Mouse (Mus musculus) adrenal gland, postnatal 25 days (tissue): ENCODE results near the gene Wwox. TPM values are rescaled to one million over a fixed set of nuclear protein-coding genes. Genes with fewer than 3 reads are reported as not detected.

Source experiments
- DNase-seq: peaks from one replicate; pipeline ENCODE4 v3.0.0; 2021; ENCODE audit warnings: mixed read lengths
- total RNA-seq: library from RNA; stranded (reverse); gene quantifications from 2 replicates; pipeline ENCODE4 v1.2.3, GENCODE M21; 2021

Wwox gene
- total RNA-seq, 1 experiment from 2014 or later, result 37.2 TPM

DNA sequence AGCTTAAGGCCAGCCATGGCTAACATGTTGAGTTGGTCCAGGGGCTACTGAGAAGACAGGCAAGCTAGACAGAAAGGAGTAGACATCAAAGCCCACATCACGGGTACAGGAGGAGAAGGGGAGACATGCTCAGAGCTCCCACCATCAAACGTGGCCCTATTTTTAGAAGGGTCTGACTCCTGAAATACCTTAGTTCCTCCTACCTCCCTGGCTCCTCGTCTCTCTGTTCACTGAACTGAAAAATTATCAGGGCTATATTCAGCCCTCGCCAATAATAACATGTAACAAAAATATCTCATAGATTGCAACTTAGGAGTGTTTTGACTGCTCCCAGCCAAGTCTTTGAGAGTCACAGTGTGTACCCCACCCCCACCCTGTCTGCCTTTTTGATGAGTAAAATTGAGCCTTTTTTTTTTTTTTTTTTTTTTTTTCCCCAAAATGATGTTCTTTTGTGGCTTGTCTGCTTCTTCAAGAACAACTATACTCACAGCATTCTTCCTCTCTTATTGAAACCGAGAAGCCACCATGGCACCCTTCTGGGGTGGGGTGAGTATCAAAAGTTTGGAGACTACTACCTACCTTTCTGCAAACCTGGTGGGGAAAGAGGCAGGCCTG lies 535.0 kb downstream of the Wwox start:
- no peak for DNase-seq

DNA sequence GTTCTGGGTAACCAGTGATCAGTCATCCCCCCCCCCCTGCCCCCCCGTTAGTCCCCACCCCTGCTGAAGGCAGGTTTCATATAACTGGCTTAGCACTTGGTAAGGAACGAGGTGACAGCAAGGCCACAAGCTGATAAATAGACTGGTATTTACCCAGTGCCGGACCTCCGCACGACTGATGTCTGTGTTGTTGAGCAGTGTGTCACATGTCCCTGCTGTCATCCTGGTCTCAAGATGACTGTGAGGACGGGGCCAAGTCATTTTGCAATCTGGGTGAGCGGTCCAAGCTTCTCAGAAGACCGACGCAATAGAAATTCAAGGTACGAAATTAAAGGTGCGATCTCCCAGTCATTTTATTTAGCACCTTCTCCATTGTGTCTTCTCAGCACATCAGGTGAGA lies 538.3 kb downstream of the Wwox start:
- DNase-seq, result peak; percentile 10

DNA sequence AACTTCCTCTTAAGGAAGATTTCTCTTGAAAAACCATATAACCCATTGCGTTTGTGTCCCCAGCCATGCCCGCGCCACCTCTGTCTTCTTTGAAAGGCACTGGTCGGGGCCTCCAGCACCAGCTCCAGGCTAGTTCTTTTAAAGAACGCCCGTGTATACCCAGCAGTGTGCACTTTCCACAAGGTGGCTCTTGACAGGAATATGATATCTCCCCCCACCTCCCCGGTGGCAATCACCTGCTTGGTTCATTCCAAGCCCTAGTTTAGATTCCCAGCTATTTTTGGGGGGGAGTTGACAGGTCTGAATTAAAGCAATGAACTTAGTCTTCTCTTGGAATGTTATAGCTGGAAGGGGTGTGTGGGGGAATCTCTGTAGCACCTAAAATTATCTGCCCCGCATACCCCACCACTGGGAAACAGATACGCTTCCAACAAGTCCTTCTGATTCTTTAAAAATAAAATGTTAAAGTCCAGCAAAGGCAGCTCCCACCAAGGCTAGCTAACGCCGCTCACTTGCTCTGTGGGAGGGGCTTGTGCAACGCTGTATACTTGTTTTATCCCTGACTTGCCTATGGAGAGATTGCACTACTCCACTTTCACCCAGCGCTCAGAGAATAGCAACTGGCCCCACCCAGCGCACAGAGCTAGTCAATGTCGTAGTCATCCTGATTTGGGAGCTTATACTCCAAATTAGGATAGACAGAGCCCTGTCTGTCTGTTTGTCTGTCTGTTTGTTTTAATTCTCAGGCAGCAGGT lies 538.9 kb downstream of the Wwox start:
- no peak for DNase-seq

DNA sequence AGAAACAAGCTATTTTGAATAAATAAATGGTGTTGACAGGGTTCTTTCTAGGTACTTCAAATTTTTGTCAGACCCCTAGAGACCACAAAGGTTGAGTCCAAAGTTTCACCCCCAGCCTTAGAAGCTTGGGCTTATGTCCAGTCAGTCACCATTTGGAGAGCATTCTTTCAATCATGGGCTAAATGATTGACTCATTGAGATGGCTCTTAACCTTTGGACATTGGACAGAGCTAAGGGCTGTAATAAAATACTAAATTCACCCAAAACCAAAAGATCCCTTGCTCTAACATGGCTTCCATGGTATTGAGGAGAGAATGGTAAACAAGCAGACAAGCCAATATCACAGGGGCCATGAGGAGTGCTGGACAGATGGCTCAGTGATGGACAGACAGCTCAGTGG lies 540.2 kb downstream of the Wwox start:
- DNase-seq, result no peak

DNA sequence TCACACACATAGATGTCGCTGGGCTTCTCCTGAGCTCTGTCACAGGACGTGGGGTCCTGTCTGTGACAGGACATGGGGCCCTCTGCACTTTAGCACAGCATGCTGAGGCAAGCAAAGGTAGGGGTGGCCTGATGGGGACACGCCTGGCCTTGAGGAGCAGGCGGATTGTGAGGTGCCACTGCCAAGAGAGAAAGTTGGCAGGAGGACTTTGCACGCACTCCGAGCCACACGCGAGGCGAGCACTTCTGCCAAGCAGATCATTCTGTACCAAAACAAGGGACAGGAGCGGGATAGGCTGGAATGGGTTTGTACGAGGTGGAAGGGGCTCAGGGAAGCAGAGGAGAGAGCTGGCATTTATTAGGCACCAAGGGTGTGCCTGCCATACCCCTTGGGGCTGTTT lies 543.3 kb downstream of the Wwox start:
- no peak for DNase-seq

DNA sequence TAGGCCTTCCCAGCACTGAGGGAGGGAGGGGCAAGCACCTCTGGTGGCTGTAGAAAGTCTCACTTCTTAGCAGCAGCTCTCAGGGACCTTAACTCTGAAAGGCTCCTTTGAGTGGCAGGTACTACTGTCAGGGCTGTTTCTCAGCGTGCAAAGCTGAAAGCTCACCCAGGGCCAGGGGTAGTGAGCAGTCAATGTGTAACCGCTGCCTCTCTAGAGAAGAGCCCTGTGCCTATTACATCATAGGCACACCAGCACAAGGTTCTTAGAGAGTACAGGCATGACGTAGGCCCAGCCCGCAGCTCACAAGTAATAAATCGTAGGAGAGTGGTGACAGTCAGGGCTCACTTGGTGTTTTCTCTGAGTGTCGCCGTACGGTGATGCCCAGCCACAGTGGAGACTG lies 545.0 kb downstream of the Wwox start:
- no peak for DNase-seq

DNA sequence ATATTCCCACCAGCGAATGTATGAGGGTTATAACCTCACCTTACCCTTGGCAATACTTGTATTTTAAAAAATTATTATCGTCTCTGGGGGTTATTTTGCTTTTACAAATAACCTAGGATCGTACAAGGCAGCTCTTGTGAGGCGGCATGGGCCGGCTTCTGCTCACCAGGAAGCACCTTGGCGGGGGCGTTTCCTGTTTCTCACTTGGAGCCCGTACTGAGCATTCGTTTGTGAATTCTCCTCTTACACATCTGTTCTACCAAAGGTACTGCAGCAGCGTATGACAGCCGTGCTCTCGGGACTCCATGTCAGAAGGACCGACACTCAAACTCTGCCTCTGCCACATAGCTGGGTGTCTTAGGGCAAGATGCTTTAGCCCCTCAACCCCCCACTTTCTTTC lies 546.5 kb downstream of the Wwox start:
- DNase-seq, result no peak

DNA sequence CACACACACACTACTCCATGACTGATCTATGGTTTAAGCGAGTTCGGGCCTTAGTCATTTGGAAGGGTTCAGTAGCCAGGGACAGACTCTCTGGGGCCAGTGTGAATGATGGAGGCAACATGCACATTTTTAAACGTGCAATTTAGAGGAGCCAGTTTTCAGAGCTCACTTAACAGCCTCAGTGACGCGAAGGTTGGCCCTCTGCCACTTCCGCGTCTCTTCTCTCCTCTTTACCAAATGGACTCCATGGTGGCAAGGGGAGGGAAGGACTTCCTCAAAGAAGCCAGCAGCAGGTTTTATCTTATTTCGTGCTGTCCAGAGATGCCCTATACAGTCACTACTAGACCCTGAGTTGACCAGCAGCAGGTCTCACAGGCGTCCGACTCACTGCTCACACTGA lies 547.5 kb downstream of the Wwox start:
- DNase-seq, result no peak

DNA sequence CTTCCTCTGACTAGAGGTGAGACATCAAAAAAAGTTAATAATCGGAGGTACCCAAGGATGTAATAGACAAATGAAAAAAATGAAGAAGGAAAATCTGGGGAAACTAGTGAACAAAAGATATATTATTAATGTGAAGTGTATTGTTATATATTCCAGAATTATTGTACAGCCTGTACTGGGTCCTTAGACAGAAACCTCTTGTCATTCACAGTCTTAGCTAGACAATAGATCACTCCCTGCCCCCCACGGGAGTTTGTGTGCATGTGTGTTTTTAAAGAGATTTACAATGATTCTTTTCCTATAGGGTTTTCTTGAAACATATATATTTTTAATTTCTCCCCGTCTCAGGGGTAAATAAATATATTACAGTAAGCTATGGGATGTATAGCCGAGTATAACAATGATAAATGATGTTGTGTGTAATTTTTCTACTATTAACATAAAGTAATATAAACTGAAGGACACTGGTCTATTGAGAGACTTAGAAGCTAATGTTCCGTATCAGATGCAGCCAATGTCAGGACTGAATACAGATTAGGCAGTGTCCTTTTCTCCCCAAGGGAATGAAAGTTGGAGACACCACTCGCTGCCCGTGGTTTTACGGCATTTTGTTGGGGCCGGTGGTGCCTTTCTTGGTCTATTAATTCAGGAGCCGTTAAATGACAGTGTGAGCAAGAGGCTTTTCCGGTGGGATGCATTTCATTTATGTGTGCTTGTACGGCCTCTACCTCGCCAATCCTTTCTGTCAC lies 551.6 kb downstream of the Wwox start:
- DNase-seq, result no peak

DNA sequence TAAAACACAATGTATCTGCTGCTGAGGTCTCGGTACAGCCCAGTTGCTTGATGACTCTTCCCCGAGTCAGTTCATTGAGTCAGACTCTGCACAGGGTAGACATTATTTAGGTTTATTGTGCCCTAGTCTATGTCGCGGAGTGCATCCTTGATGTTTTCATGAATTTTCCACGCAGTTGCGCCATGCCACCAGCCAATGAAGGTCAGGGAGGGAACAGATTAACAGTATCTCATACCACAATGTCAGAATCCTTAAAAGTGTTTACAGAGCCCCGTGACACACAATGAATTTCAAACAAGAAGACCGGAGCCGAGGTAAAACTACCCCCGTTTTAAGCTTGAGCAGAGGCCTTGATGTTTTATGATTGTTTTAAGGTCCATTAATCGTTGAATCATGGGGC lies 561.3 kb downstream of the Wwox start:
- no peak for DNase-seq

DNA sequence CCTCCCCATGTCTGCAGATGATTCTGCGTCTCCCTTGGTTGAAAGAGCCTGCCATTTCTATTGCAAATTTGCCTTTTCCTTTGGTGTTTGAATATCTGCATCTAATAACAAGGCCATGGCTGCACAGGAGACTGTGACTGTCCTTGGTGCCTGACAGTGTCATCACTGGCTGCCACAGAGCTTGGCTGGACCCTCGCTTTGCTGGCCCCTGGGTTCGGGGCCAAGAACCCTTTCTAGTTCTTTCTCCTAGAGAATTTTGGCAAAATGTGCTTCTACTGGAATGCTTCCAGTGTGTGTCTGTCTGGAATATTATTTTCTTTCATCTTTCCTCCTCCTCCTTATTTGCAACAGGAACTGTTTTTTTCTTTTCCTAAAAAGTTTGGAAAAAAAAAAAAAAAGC lies 565.6 kb downstream of the Wwox start:
- DNase-seq, result peak; percentile 38

DNA sequence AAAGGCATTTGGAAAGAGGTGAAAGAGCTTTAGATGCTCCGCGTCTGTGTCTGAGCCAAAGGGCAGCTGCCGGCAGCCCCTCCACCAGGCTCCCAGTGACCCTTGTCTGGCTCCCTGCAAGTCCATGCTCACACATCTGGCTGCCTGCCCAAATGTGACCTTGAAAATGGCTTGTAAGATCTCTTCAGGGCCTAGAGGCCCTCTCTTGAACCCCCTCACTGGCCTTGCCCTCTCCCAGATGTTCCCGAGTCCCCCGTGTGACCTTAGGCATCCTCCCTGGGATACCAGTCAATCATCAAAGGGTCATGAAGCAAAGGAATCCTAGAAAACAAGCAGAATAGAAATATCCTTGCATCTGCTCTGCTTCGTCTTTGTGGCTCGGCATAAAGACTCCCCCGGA lies 567.1 kb downstream of the Wwox start:
- peak; percentile 35 for DNase-seq

DNA sequence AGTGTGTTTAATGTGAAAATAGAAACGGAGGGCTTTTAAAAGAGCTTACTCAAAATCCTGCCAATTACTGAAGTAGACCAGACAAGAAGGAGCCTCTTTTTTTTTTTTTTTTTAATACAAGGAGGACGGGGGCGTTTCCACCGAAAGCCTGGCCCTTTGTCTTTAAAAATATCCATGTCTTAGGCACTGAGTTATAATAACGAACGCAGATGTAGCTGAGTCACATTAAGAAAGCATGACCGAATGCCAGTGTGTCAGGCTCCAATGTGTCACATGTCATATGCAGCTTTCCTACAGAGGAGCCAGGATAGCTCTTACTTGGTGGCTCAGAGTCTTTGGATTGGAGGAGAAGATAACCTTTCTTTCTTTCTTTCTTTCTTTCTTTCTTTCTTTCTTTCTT lies 567.8 kb downstream of the Wwox start:
- DNase-seq, result no peak

DNA sequence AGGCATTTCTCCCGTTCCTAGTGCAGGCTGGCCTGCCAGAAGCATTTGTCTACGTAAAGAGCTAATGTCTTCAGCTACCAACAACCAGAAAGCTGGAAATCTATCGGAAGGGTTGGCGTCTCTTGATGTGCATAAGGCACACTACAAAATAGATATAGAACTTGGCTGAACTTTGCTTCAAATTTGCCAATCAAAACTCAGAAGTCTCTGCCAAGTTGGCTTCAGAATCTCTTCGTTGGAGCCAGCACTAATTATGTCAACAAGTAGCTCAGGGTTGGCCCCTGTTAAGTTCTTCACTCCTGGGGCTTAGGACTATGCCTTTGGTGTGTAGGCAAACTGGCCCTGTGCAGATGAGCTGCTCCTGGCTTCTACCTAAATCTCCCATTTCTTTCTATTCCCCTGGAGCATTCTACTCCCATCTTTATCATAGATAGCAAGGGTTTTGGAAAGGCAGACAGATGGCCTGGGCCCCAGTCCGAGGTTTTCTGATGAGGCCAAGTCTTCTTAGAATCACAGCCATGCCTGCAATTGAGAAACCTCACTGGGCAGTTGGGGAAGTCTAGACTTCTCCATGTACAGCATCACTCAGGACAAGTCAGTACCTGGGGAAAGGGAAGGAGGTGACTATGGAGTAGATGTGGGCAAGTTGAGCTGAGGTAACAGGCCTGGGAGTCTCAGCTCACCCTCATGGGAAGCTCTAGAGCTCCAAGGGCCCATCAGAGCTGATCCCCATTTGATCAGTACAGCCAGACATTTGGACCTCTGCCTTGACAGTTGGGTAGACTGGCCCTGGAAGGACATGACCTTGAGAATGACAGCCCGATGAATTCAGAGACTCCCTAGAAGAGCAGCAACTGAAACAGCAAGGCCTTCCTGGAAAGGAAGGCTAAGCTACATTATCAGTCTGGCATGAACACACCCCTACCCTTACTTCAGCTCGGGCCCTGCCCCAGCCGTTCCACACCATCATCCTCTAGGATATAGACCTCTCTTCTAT lies 569.5 kb downstream of the Wwox start:
- peak; percentile 12 for DNase-seq

DNA sequence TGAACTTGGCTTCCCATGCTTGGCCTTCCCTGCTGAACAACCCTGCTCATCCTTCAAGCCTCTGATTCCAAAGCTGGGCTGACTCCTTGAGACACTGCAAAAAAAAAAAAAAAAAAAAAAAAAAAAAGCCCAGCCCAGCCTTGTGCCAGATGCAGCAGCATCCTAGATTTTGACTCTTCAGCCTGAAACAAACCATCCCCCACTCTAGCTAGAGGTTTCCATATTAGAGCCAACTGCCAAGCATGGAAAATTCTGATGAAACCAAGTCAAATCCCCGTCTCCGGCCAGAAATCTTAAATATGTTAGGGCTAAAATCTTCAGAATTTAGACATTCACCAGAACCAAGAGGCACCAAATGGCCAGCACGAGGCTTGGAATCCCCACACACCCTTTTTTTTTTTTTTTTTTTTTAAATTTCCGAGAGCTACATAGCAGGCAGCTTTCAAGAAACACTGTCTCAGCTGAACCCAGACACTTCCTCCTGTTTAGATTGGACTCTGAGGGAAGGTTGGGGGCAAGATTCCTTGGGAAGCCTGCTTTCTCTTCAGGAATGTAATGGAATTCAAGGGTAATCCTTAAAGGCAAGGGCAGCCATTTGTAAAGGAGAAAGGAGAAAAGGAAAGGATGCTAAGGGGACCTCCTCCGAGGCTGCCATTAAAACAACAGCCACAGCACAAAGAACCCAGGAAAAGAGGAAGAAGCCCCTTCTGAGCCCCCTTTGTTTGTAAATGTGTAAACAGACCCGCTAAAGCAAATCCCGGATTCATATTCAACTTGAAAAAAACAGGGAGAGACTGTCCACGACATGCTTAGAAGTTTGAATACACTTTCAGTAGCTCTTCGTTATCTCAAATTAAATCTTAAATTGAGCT lies 570.7 kb downstream of the Wwox start:
- DNase-seq, result no peak

DNA sequence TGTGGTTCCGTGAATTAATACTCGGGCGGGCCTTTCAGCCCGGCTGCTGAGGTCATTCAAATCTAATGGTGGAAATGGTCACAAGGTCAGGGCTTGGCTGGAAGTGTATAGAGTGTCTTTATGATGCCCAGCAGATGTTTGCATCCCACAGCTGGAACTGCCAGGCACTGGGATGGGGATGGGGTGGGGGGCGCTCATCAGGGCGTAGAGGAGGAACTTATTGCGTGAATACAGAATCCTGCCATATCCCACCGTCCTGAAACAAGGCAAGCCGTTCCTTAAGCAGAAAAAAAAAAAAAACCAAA lies 571.3 kb downstream of the Wwox start:
- no peak for DNase-seq

DNA sequence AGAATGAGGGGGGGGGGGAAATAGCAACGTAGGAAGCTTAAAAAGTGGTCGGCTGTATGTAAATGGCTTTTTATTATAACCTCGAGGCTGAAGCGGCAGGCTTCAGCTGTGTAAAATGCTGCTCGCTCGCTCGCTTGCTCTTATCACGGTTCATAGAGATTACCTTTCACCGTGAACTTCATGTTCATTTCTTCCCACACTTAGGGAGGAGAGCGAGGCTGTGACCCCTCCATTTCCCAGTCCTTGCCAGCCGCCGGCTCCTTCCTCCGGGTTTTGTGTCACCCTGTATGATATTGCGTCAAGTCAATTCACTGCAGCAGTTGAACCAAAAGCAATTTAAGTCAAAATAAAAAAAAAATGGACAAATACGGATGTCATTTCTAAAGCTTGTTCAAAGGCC lies 580.2 kb downstream of the Wwox start:
- DNase-seq, result no peak

DNA sequence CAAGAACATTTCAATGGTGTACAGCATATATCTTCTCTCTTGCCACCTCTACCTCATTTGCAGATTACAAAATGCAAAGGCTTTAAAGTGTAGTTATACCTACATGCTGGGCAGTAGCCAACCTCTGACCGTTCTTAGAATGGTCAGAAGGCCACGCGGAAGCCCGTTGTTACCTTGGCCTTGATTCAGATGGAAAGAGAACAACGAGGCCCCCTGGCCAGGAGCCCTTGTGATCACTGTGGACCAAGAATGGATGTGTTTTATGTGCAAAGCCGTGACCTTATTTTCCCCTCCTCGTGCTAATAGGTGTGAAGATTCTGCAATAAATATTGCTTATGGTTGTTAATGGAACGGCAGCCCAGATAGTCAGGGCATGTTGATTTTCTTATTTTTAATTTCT lies 582.3 kb downstream of the Wwox start:
- no peak for DNase-seq

DNA sequence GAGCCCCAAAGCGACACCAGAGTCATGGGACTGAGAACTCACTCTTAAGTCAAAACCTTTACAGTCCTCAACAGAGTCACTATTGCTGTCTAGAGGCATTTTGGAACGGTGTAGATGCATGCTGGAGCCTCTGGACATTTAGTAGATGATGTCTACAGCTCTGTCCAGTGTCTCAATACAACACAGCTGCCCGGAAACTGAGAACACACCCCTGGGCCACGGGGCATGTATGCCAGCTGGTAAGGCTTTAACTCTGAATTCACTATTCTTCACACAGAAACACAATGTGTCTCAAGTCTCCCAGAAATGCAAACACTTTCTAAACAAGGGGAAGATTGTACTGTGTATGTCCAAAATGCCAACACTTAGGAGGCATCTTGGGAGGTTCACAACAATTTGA lies 584.6 kb downstream of the Wwox start:
- DNase-seq, result no peak

DNA sequence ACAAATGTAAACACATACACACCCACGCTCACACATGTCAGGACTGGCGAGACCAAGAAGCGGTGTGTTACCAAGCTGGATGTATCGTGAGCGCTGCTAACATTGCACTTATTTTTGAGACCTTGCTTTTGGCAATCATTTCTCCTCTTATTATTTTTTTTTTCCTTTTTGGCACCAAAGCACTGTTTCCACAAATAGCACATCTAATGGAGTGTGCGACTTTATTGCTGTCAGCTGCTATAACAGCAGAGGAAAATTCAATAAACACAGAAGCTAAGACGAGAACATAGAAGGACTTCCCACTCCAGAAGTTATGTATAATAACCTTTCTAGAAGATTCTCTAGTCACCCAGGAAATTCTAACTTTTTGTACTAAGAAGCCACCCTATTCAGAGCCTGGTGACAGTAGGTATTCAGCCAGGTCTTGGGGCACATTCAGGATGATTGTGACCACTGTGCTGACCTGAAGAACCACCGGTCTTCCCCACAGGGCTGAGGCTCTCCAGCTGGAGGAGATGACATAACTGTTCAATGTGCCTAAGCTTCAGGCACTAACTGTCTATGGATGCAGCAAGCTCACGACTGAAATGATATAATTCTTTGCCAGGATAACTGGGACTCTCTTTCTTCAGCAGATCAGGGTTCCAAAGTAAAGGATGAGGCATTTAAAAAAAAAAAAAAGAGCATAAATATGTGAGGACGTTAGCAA lies 586.1 kb downstream of the Wwox start:
- DNase-seq, result no peak

DNA sequence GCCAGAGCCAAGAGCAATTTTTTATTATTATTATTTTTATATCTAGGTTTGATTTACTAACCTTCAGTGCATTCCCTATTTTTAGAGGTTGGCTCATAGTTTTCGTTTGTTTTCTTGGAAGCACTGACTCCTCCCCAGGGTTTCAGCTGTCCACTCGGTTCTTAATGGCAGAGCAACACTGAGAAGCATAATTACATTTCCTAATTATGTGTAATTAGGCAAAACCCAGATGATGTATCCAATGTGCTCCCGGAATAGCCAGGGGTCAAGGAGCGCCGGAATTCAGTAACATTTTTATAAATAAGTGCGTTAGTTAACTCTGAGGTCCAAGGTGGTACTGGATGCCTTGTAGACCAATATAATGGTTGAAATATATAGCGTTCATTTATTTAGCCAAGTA lies 586.7 kb downstream of the Wwox start:
- DNase-seq, result no peak
